Mouse (Mus musculus) MEL (cell line): ENCODE measurements around the gene Ermn.

ENCODE experiments used
- CTCF ChIP-seq, 3 experiments: IDR thresholded peaks in 2 of 3; conservative IDR thresholded peaks in 1 of 3; 2 replicates each; pipeline ENCODE4 v1.5.1; 2011 to 2012; ENCODE audit warnings: low read length in 3 of 3, low read depth in 2 of 3, mild to moderate bottlenecking in 2 of 3, improper control_type of control experiment in 1 of 3, inconsistent platforms in 1 of 3, mixed read lengths in 1 of 3, moderate library complexity in 1 of 3; ENCODE audit not compliant: control insufficient read depth in 1 of 3, insufficient read depth in 1 of 3, poor library complexity in 1 of 3, severe bottlenecking in 1 of 3
- E2F4 ChIP-seq: IDR thresholded peaks from 2 replicates; pipeline ENCODE4 v1.6.1; 2011; ENCODE audit warnings: low read depth, low read length, improper control_type of control experiment, borderline replicate concordance
- EP300 ChIP-seq, 2 experiments: IDR thresholded peaks; 2 replicates each; pipeline ENCODE4 v1.6.1; 2011; ENCODE audit warnings: improper control_type of control experiment in 2 of 2, low read length in 2 of 2, low read depth in 1 of 2, mild to moderate bottlenecking in 1 of 2
- JUND ChIP-seq: IDR thresholded peaks from 2 replicates; pipeline ENCODE4 v1.6.1; 2011; ENCODE audit warnings: low read depth, mild to moderate bottlenecking, improper control_type of control experiment, low read length
- RCOR1 ChIP-seq: IDR thresholded peaks from 2 replicates; pipeline ENCODE4 v1.6.1; 2012; ENCODE audit warnings: low read depth, mild to moderate bottlenecking, inconsistent platforms, low read length, improper control_type of control experiment
- UBTF ChIP-seq: IDR thresholded peaks from 2 replicates; pipeline ENCODE4 v1.6.1; 2012; ENCODE audit warnings: low read depth, mild to moderate bottlenecking, inconsistent platforms, low read length, improper control_type of control experiment, moderate library complexity, borderline replicate concordance; ENCODE audit not compliant: insufficient read depth
- ZC3H11A ChIP-seq: IDR thresholded peaks from 2 replicates; pipeline ENCODE4 v1.6.1; 2012; ENCODE audit warnings: low read depth, mild to moderate bottlenecking, inconsistent platforms, low read length, improper control_type of control experiment

- TF ChIP-seq CTCF (IDR thresholded peaks at IDR 0.05 in 2 of 3, conservative IDR thresholded peaks at IDR 0.05 in 1 of 3; ENCODE audit: control insufficient read depth in 1 of 3, insufficient read depth in 1 of 3, low read depth in 2 of 3, low read length in 3 of 3, poor library complexity in 1 of 3, severe bottlenecking in 1 of 3) (peak in 2 of 3 experiments; percentile 11 to 41; a peak in 2 of 6 replicates), EP300 (IDR thresholded peaks at IDR 0.05; ENCODE audit: low read depth in 1 of 2, low read length in 2 of 2) (no peak), RCOR1 (no peak), E2F4 (no peak), UBTF (no peak), ZC3H11A (peak; percentile 18; the same call in 1 of the 2 replicates), JUND (no peak)
These were observed 23.3 kb downstream of the Ermn start for GRCm38 (mm10) chr2:58029404-58029803.
